Mouse (Mus musculus) ES-Bruce4 (cell line): ENCODE results near the gene Agbl4. TPM values are rescaled to one million over a fixed set of nuclear protein-coding genes. Genes with fewer than 3 reads are reported as not detected.

ENCODE experiments used
- H3K27ac ChIP-seq: 2 replicates; pipeline ENCODE4 v1.5.1; 2012; ENCODE audit warnings: low read length, inconsistent platforms; ENCODE audit not compliant: insufficient read depth
- H3K27me3 ChIP-seq: 2 replicates; pipeline ENCODE4 v1.6.1; 2012; ENCODE audit warnings: mild to moderate bottlenecking, low read length, inconsistent platforms; ENCODE audit not compliant: control insufficient read depth, poor library complexity, insufficient read depth, severe bottlenecking
- H3K36me3 ChIP-seq: 2 replicates; pipeline ENCODE4 v1.6.1; 2012; ENCODE audit warnings: inconsistent platforms, mild to moderate bottlenecking, low read length, moderate library complexity; ENCODE audit not compliant: control insufficient read depth, poor library complexity, insufficient read depth, severe bottlenecking
- H3K4me1 ChIP-seq: one replicate; pipeline ENCODE4 v1.8.1; 2011; ENCODE audit warnings: low read length; ENCODE audit not compliant: control insufficient read depth, insufficient read depth
- H3K4me3 ChIP-seq: 2 replicates; pipeline ENCODE4 v1.5.1; 2011; ENCODE audit warnings: low read depth, mild to moderate bottlenecking, low read length
- H3K9ac ChIP-seq: 2 replicates; pipeline ENCODE4 v1.6.1; 2012; ENCODE audit warnings: low read depth, mild to moderate bottlenecking, inconsistent platforms; ENCODE audit not compliant: poor library complexity, severe bottlenecking
- H3K9me3 ChIP-seq: replicated peaks from 2 replicates; pipeline ENCODE4 v1.6.1; 2012; ENCODE audit warnings: mild to moderate bottlenecking, low read length, inconsistent platforms; ENCODE audit not compliant: control insufficient read depth, poor library complexity, insufficient read depth, severe bottlenecking
- CTCF ChIP-seq: IDR thresholded peaks from one replicate; pipeline ENCODE4 v1.8.1; 2011; ENCODE audit warnings: low read depth, low read length
- EP300 ChIP-seq: IDR thresholded peaks from 2 replicates; pipeline ENCODE4 v1.6.1; 2011; ENCODE audit warnings: low read depth, low read length; ENCODE audit not compliant: insufficient read depth
- POLR2A ChIP-seq: IDR thresholded peaks from one replicate; pipeline ENCODE4 v1.8.1; 2011; ENCODE audit warnings: low read length; ENCODE audit not compliant: insufficient read depth
- polyA plus RNA-seq: library from polyadenylated mRNA; stranded (reverse); fragments of >200 nt; gene quantifications from 2 replicates; pipeline ENCODE4 v1.2.4, GENCODE M21; 2011; ENCODE audit warnings: low read depth; ENCODE audit not compliant: missing spikeins, insufficient read depth, insufficient read length

The Agbl4 gene
- polyA plus RNA-seq, 1 experiment = not detected

- H3K4me1 ChIP-seq = no peaks in the 10 kb centered on the region
- TF ChIP-seq CTCF (no peak), POLR2A (no peak), EP300 (no peak)
- no peaks in the 10 kb centered on the region for H3K9me3 ChIP-seq
- H3K36me3 ChIP-seq = no peaks in the 10 kb centered on the region
- no peak overlapping the region for H3K4me3 ChIP-seq
- H3K27me3 ChIP-seq = no peaks in the 10 kb centered on the region
- H3K27ac ChIP-seq = no peak overlapping the region
- H3K9ac ChIP-seq = no peak overlapping the region
Observed at GRCm38 (mm10) chr4:111530537-111530936, 1133.1 kb downstream of the Agbl4 start.

GRCm38 (mm10) chr4:111544684-111545083 is 1147.2 kb downstream of the Agbl4 start:
- Histone ChIP-seq H3K27ac (no peak overlapping the region), H3K9ac (no peak overlapping the region), H3K27me3 (no peaks in the 10 kb centered on the region), H3K4me3 (no peak overlapping the region), H3K9me3 (peaks cover 10% of the 10 kb centered on the region), H3K36me3 (no peaks in the 10 kb centered on the region), H3K4me1 (no peaks in the 10 kb centered on the region)
- TF ChIP-seq CTCF (no peak), EP300 (no peak), POLR2A (no peak)

GRCm38 (mm10) chr4:111546009-111546408 is 1148.5 kb downstream of the Agbl4 start:
- H3K9ac ChIP-seq = no peak overlapping the region
- TF ChIP-seq POLR2A (no peak), CTCF (no peak), EP300 (no peak)
- H3K4me3 ChIP-seq = no peak overlapping the region
- H3K27me3 ChIP-seq = no peaks in the 10 kb centered on the region
- no peaks in the 10 kb centered on the region for H3K4me1 ChIP-seq
- H3K9me3 ChIP-seq = peaks cover 10% of the 10 kb centered on the region
- no peak overlapping the region for H3K27ac ChIP-seq
- H3K36me3 ChIP-seq = no peaks in the 10 kb centered on the region

- Histone ChIP-seq H3K27me3 (no peaks in the 10 kb centered on the region), H3K36me3 (no peaks in the 10 kb centered on the region), H3K9ac (no peak overlapping the region), H3K4me3 (no peak overlapping the region), H3K9me3 (no peaks in the 10 kb centered on the region), H3K4me1 (no peaks in the 10 kb centered on the region), H3K27ac (no peak overlapping the region)
- TF ChIP-seq POLR2A = no peak
- no peak for TF ChIP-seq CTCF
Observed at GRCm38 (mm10) chr4:111555426-111555825, 1158.0 kb downstream of the Agbl4 start.

GRCm38 (mm10) chr4:111577087-111577773 is 1179.8 kb downstream of the Agbl4 start:
- Histone ChIP-seq H3K27me3 (no peaks in the 10 kb centered on the region), H3K9ac (no peak overlapping the region), H3K36me3 (no peaks in the 10 kb centered on the region), H3K27ac (no peak overlapping the region), H3K9me3 (no peaks in the 10 kb centered on the region), H3K4me3 (no peak overlapping the region), H3K4me1 (no peaks in the 10 kb centered on the region)
- TF ChIP-seq EP300 = no peak
- TF ChIP-seq POLR2A = no peak
- no peak for TF ChIP-seq CTCF

GRCm38 (mm10) chr4:111579115-111579862 is 1181.8 kb downstream of the Agbl4 start:
- Histone ChIP-seq H3K27me3 (no peaks in the 10 kb centered on the region), H3K4me1 (no peaks in the 10 kb centered on the region), H3K4me3 (no peak overlapping the region), H3K9ac (no peak overlapping the region), H3K27ac (no peak overlapping the region), H3K9me3 (no peaks in the 10 kb centered on the region), H3K36me3 (no peaks in the 10 kb centered on the region)
- TF ChIP-seq EP300 (no peak), CTCF (no peak), POLR2A (no peak)
